Mouse (Mus musculus): Measurements from ENCODE around the gene Sugct. TPM values are rescaled to one million over a fixed set of nuclear protein-coding genes. Genes with fewer than 3 reads are reported as not detected.

Sugct gene
- total and polyA plus RNA-seq, 2 experiments from 2014 or later, result 1.3 to 4.4 TPM

DNA sequence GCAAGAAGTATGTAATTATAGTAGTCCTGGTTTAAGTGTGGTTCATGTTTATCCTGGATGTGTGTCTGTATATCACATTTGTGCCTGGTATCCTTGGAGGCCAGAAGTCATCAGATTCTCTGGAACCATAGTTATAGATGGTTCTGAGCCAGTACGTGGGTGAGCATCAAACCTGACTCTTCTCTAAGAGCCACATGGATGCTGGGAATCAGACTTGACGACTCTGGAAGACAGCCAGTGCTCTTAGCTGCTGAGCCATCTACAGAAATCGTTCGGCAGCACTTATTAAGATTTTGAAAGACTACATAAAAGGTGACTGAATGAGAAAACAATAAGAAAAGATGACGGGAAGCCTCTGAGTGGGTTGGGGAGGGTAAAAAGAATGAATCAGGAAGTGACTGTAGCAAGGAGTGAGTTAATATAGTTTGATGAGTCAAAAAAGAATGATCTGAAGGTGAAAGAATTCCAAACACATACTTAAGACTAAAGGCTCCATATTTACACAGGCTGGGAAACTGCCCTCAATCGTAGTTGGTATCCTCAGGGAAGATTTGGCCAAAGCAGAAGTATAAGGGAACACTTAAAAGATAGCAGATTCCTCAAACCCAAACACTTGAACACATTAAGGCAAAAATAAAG is 10.0 kb upstream of the Sugct start:
- ATAC-seq (ENCODE audit: insufficient read depth, low read depth) (no peak), DNase-seq (ENCODE audit: low spot score) (no peak)
- Histone ChIP-seq H3K27me3 (ENCODE audit: control insufficient read depth, insufficient read depth, low read length) (no peaks in the 10 kb centered on the region), H3K4me3 (ENCODE audit: low read depth, low read length) (no peak overlapping the region), H3K9ac (replicated peaks; ENCODE audit: low read depth, low read length) (no peak overlapping the region), H3K4me2 (ENCODE audit: low read depth, low read length) (no peak overlapping the region), H3K4me1 (ENCODE audit: control insufficient read depth, insufficient read depth) (no peaks in the 10 kb centered on the region), H3K27ac (ENCODE audit: low read depth) (no peak overlapping the region), H3K36me3 (replicated peaks; ENCODE audit: control insufficient read depth, insufficient read depth, low read length) (no peaks in the 10 kb centered on the region), H3K9me3 (replicated peaks; ENCODE audit: control insufficient read depth, low read length) (no peaks in the 10 kb centered on the region)
- TF ChIP-seq EP300 (IDR thresholded peaks at IDR 0.05; ENCODE audit: low read depth), result no peak
- no peak for TF ChIP-seq CTCF (IDR thresholded peaks at IDR 0.05; ENCODE audit: low read depth)
- WGBS, result 64% methylated on average over 6 of the region's 6 CpGs

DNA sequence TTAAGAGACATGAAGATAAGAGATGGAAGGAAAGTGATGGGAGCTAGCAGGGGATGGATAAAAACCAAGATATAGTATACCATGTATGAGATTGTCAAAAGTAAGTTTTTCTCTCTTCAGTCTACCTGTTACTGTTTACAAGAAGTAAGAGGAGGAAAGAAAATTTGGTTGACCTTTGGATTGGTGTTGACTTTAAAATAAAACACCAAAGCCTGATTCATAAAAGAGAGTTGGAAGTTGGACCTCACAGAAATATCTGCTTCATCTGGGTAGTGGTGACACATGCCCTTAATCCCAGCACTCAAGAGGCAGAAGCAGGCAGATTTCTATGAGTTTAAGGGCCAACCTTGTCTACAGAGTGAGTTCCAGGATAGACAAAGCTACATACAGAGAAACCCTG is 7.0 kb upstream of the Sugct start:
- Histone ChIP-seq H3K4me1 (ENCODE audit: control insufficient read depth, insufficient read depth) (no peaks in the 10 kb centered on the region), H3K27me3 (ENCODE audit: control insufficient read depth, insufficient read depth, low read length) (no peaks in the 10 kb centered on the region), H3K4me3 (ENCODE audit: low read depth, low read length) (no peak overlapping the region), H3K36me3 (replicated peaks; ENCODE audit: control insufficient read depth, insufficient read depth, low read length) (no peaks in the 10 kb centered on the region), H3K27ac (ENCODE audit: low read depth) (no peak overlapping the region), H3K9me3 (replicated peaks; ENCODE audit: control insufficient read depth, low read length) (no peaks in the 10 kb centered on the region), H3K4me2 (ENCODE audit: low read depth, low read length) (no peak overlapping the region), H3K9ac (replicated peaks; ENCODE audit: low read depth, low read length) (no peak overlapping the region)
- no peak for ATAC-seq (ENCODE audit: insufficient read depth, low read depth)
- TF ChIP-seq EP300 (IDR thresholded peaks at IDR 0.05; ENCODE audit: low read depth) (no peak), CTCF (IDR thresholded peaks at IDR 0.05; ENCODE audit: low read depth) (no peak)
- DNase-seq (ENCODE audit: low spot score), result no peak

DNA sequence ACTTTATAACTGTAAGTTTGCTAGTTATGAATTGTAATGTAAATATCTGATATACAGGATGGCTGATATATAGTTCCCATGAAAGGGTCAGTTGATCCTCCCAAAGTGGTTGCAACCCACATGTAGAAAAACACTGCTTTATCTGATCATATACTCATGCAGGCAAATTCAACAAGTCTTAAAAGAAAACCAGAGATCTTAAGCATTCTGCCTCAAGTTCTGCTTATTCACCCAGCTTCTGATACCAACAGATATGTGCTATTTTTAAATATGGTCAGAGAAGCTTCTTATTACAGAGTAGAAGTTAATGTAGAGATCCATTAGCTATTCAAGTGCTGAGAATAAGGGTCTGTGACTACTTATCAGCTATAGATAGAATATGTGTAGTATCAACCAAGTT is 6.0 kb upstream of the Sugct start:
- no peak for ATAC-seq (ENCODE audit: insufficient read depth, low read depth)
- Histone ChIP-seq H3K27ac (ENCODE audit: low read depth) (no peak overlapping the region), H3K9me3 (replicated peaks; ENCODE audit: control insufficient read depth, low read length) (no peaks in the 10 kb centered on the region), H3K36me3 (replicated peaks; ENCODE audit: control insufficient read depth, insufficient read depth, low read length) (no peaks in the 10 kb centered on the region), H3K4me2 (ENCODE audit: low read depth, low read length) (no peak overlapping the region), H3K4me1 (ENCODE audit: control insufficient read depth, insufficient read depth) (0 out of 2 replicates have a peak, but pooled peaks cover 2% of the 10 kb centered on the region), H3K27me3 (ENCODE audit: control insufficient read depth, insufficient read depth, low read length) (no peaks in the 10 kb centered on the region), H3K9ac (replicated peaks; ENCODE audit: low read depth, low read length) (no peak overlapping the region), H3K4me3 (ENCODE audit: low read depth, low read length) (no peak overlapping the region)
- DNase-seq (ENCODE audit: low spot score), result no peak
- no peak for TF ChIP-seq CTCF (IDR thresholded peaks at IDR 0.05; ENCODE audit: low read depth)
- TF ChIP-seq EP300 (IDR thresholded peaks at IDR 0.05; ENCODE audit: low read depth), result no peak

DNA sequence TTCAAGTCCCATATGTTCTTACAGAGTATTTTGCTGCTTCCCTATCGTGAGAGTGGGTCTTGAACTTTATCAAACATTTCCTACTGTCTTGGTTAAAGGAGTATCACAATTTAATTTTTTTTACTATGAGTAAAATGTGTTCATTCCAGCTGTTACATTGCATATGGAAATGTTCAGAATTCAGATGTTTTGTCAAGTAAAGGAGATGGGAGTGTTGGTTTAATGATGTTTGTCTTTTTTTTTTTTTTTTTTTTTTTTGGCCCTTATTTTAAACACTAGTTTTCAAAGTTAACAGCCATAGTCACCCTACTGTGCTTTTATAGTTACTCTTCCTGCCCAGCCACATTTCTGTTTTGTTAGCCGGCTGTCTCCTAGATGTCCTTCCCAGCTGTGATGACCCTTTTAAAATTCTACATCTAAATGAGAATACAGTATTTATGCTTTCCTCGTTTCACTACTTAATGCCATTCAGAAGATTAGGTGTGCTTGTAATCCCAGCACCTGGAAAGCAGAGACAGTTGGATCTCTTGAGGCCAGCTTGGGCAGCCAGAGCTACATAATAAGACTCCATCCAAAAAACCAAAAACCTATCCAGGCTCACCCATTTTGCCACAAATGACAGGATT is 4.8 kb upstream of the Sugct start:
- no peak overlapping the region for H3K9ac ChIP-seq (replicated peaks; ENCODE audit: low read depth, low read length)
- WGBS, result 85% methylated on average over 3 of the region's 3 CpGs
- no peaks in the 10 kb centered on the region for H3K27me3 ChIP-seq (ENCODE audit: control insufficient read depth, insufficient read depth, low read length)
- no peak overlapping the region for H3K4me3 ChIP-seq (ENCODE audit: low read depth, low read length)
- H3K27ac ChIP-seq (ENCODE audit: low read depth), result no peak overlapping the region
- no peaks in the 10 kb centered on the region for H3K36me3 ChIP-seq (replicated peaks; ENCODE audit: control insufficient read depth, insufficient read depth, low read length)
- TF ChIP-seq EP300 (IDR thresholded peaks at IDR 0.05; ENCODE audit: low read depth) (no peak), CTCF (IDR thresholded peaks at IDR 0.05; ENCODE audit: low read depth) (no peak)
- DNase-seq (ENCODE audit: low spot score), result no peak
- H3K9me3 ChIP-seq (replicated peaks; ENCODE audit: control insufficient read depth, low read length), result no peaks in the 10 kb centered on the region
- ATAC-seq (ENCODE audit: insufficient read depth, low read depth), result no peak
- H3K4me2 ChIP-seq (ENCODE audit: low read depth, low read length), result no peak overlapping the region
- 0 out of 2 replicates have a peak, but pooled peaks cover 2% of the 10 kb centered on the region for H3K4me1 ChIP-seq (ENCODE audit: control insufficient read depth, insufficient read depth)

DNA sequence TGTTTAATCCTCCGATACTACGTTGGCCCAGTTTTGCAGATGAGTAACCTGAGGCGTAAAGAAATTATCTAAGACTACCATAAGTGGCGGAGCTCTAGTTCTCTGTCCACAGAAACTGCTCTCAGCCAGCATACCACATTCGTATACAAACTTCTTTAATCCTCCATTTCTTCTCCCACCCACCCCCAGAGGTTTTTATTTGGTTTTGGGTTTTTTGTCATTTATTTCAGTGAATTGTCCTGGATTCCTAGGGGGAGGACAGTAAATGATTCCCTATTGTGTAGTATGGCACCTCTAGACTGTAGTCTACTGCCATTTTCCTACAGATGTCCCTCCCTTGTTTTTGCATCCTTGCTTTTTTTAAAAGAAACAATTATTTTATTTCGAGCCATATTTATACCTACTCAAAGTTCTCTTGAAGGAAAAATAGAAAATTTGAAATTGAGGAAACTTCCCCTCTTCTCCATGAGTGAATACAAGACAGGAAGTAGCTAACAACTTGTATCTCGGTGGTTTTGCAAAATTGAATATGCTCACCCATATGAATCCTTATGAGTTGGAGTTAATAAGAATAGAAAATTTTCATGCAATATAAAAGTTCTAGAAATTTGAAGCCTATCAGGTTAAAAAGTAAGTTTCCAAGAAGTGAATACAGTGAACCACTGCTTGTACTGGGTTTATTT is 686 bp upstream of the Sugct start:
- no peaks in the 10 kb centered on the region for H3K27me3 ChIP-seq (ENCODE audit: control insufficient read depth, insufficient read depth, low read length)
- peak overlapping the region; percentile 96 for H3K27ac ChIP-seq (ENCODE audit: low read depth)
- H3K4me1 ChIP-seq (ENCODE audit: control insufficient read depth, insufficient read depth), result peaks cover 6% of the 10 kb centered on the region; the same call in 1 of the 2 replicates
- H3K9me3 ChIP-seq (replicated peaks; ENCODE audit: control insufficient read depth, low read length), result no peaks in the 10 kb centered on the region
- DNase-seq (ENCODE audit: low spot score), result peak; percentile 28
- peak overlapping the region; percentile 84 for H3K4me3 ChIP-seq (ENCODE audit: low read depth, low read length)
- peak overlapping the region; percentile 90 for H3K9ac ChIP-seq (replicated peaks; ENCODE audit: low read depth, low read length)
- H3K4me2 ChIP-seq (ENCODE audit: low read depth, low read length), result peak overlapping the region; percentile 68
- no peaks in the 10 kb centered on the region for H3K36me3 ChIP-seq (replicated peaks; ENCODE audit: control insufficient read depth, insufficient read depth, low read length)
- TF ChIP-seq EP300 (IDR thresholded peaks at IDR 0.05; ENCODE audit: low read depth) (no peak), CTCF (IDR thresholded peaks at IDR 0.05; ENCODE audit: low read depth) (no peak)
- WGBS, result 8% methylated on average over 7 of the region's 7 CpGs
- ATAC-seq (ENCODE audit: insufficient read depth, low read depth), result no peak

All from heart, postnatal 0 days (tissue).